Comparison of ENCODE assay signal across 1 mouse cellular context in the genomic region with DNA sequence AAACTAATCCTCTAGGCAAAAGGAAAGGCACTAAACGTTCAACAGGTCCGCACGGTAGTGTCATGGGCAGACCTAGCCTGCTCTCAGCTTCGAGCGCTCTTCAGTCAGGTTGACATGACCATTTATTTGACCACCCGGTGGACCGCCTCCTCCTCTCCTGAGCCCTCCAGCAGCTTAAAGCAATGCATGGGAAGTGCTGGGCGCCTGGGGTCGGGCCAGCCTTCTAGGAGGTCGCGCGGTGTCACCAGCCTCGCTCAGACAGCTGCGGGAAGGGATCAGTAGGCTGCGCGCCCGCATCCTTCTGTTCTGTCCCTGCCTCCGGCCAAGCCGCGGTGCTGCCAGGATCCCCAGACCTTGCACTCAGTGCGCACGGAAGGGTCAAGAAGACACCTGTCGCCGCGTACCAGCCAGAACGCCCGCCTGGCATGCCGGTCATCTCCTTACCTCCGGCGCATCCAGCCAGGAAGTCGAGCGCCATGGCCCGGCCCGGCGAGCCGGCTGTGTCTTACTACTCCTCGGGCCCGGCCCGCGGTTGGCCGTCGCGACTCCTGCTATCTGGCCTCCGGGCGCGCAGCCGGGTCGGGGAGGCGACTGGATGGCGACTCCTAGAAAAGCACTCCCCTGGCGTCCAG.
TF ChIP-seq lines count a peak whose summit lies in the region.

No protein-coding gene starts in this region.

TF ChIP-seq in C2C12, 6 proteins besides CTCF, POLR2A, EP300 and RAD21:
- TF ChIP-seq MAX (IDR thresholded peaks at IDR 0.05): no peak
- TF ChIP-seq CEBPB (IDR thresholded peaks at IDR 0.05; ENCODE audit: low read depth): no peak
- no peak for TF ChIP-seq USF1 (IDR thresholded peaks at IDR 0.05; ENCODE audit: low read depth)
- no peak for TF ChIP-seq MYOG (IDR thresholded peaks at IDR 0.05; ENCODE audit: control insufficient read depth, extremely low read depth, insufficient read length)
- TF ChIP-seq FOSL1 (IDR thresholded peaks at IDR 0.05; ENCODE audit: insufficient read depth, low read length, poor library complexity, severe bottlenecking): no peak
- TF ChIP-seq MYOD1 (IDR thresholded peaks at IDR 0.05; ENCODE audit: control insufficient read depth, insufficient read length, low read depth): no peak
